Mouse (Mus musculus): ENCODE data around the gene Vrk1.

The Vrk1 gene

DNA sequence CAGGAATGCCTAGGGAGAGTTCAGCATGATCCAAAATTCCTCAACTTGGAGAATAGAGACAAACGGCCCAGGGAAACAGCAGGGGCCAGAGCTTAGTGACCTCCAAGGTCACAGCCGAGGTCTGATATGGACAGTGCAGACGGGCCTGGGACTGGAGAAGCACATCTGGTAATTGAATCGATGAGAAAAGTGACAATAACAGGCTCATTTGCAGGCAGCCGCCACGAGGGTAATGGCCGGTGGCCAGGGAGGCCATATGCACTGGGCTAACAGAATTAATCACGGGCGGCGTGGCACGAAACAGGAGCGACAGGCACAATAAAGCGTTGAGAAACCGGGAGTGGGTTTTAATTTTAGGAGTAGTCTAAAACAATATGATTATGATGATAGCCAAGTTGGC, 113.2 kb downstream of the Vrk1 start:
- DNase-seq (ENCODE audit: low read depth, low spot score), result no peak

DNA sequence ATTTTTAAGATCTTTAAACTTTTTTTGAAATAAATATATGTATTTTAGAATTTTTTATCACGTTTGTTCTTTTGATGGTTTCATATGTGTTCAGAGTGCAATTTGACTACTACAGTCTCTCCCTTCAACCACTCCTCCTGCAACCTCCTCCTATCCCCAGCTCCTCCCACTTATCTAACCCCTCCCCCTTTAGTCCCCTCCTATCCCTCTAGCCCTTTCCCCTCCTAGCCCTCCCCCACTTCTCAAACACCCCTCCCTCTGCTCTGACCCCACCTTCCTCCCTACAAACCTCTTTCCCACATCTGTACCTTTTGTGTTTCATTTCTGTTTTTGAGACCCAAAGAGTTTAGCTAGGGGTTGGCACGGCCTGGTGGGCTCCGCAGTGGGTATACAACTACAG, 114.6 kb downstream of the Vrk1 start:
- no peak for DNase-seq (ENCODE audit: low read depth, low spot score)

Data from retina, postnatal 7 days (tissue).